Mouse (Mus musculus) hindbrain, embryonic 12.5 days (tissue): ENCODE measurements around the gene Tmem147. TPM values are rescaled to one million over a fixed set of nuclear protein-coding genes. Genes with fewer than 3 reads are reported as not detected.
"Not testable (repeated sequence)": the region's sequence is repeated elsewhere in the genome, so short reads cannot be mapped to it uniquely, and the experiment has no call there.

ENCODE experiments used
- ATAC-seq: fragments of 200-750 bp; cut with Nextera tagmentation; 2 replicates; pipeline ENCODE4 v1.8.0; 2017; ENCODE audit warnings: moderate TSS enrichment; ENCODE audit not compliant: low FRiP score
- H3K27ac ChIP-seq: fragments of 300-500 bp; sonication (generic); 2 replicates; pipeline ENCODE4 v1.5.1; 2016; ENCODE audit warnings: mild to moderate bottlenecking
- H3K27me3 ChIP-seq: fragments of 300-500 bp; sonication (generic); 2 replicates; pipeline ENCODE4 v1.6.1; 2016; ENCODE audit warnings: mild to moderate bottlenecking
- H3K36me3 ChIP-seq: fragments of 300-500 bp; sonication (generic); 2 replicates; pipeline ENCODE4 v1.6.1; 2016; ENCODE audit warnings: mild to moderate bottlenecking
- H3K4me1 ChIP-seq: fragments of 300-500 bp; sonication (generic); 2 replicates; pipeline ENCODE4 v1.6.1; 2016
- H3K4me2 ChIP-seq: fragments of 300-500 bp; sonication (generic); replicated peaks from 2 replicates; pipeline ENCODE4 v1.6.1; 2016; ENCODE audit warnings: mild to moderate bottlenecking
- H3K4me3 ChIP-seq: fragments of 300-500 bp; sonication (generic); 2 replicates; pipeline ENCODE4 v1.5.1; 2016; ENCODE audit warnings: mild to moderate bottlenecking
- H3K9ac ChIP-seq: fragments of 300-500 bp; sonication (generic); 2 replicates; pipeline ENCODE4 v1.6.1; 2016; ENCODE audit warnings: mild to moderate bottlenecking, moderate library complexity
- H3K9me3 ChIP-seq: fragments of 300-500 bp; sonication (generic); replicated peaks from 2 replicates; pipeline ENCODE4 v1.6.1; 2016; ENCODE audit warnings: mild to moderate bottlenecking
- WGBS: fragments of 180-500 bp; shearing (Covaris S2); methylation state at CpG from one replicate; pipeline ENCODE4 v1.1.7; 2016; 5-methylcytosine and 5-hydroxymethylcytosine counted together
- polyA plus RNA-seq: library from polyadenylated mRNA; unstranded; fragments of >200 nt; fragmentation: Nextera tagmentation; extraction: Ambion mirVana; gene quantifications from 2 replicates; pipeline ENCODE4 v1.2.1, GENCODE M21; 2016

Tmem147 gene
- polyA plus RNA-seq, 1 experiment from 2014 or later = 164 TPM

DNA sequence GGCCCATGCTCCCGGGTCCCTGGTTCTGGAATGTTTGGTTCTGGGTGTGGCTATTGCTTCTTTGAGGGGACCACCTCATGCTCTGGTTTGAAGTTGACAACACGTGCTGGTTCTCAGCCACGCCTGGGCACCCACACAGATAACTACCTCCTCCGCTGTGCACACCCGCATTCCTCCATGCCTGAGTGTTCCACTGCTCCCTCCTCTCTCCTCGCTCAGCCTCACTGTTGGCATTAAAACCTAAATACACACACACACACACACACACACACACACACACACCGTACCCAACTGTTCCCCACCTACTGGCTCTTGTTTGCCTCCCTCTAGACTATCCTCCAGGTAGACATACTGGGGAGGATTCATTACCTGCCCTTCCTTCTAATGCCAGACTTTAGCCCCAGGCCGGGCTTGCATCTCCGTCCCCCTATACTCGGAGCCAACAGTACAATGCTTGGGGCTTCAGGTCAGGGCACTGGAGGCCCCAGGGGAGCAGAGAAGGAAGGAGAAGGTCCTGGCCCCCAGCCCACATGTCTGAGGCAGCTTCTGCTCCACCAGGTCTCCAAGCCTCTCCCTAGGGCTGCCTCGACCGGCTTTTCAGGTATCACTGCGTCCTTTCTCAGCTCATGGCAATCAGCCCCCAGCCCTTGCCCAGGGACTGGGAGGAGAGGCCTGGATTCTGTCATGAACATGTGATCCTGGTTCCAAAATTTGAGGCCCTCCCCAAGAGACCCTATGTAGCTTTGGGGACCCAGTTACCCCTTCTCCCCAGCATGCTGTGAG lies 20.7 kb upstream of the Tmem147 start:
- WGBS = 85% methylated on average over 13 of the region's 13 CpGs
- no peak for ATAC-seq
- peaks cover 19% of the 10 kb centered on the region for H3K36me3 ChIP-seq
- no peak overlapping the region for H3K4me3 ChIP-seq
- no peaks in the 10 kb centered on the region for H3K27me3 ChIP-seq
- H3K4me2 ChIP-seq = no peak overlapping the region
- H3K27ac ChIP-seq = no peak overlapping the region
- peaks cover 6% of the 10 kb centered on the region for H3K9me3 ChIP-seq
- no peaks in the 10 kb centered on the region for H3K4me1 ChIP-seq
- no peak overlapping the region for H3K9ac ChIP-seq

DNA sequence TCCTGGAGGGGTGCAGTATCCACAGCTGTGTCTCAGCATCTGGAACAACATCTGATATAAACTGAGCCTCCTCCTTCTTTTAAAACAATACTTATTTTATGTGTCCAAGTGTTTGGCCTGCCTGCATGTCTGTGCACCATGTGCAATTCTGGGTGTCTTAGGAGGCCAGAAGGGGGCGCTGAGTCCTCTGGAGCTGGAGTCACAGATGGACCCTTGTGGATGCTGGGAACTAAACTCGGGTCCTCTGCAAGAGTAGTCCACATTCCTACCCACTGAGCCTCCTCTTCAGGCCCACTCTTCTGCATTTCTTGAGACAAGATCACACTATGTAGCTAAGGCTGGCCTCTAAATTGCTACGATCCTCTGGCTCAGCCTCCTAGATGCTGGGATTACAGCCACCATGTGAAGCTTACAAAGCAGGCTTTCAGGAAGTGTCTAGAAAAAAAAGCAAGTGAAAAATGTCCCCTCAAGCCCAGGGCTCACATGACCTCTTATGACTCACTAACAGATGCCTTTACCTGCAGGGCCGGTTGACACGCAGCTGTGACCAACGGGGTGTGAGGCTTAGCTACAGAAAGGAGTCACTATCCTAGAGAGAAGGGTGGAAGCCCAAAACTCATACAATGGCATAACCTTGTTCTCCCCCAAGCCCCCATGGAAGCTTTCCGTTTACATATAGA lies 18.3 kb upstream of the Tmem147 start:
- H3K4me1 ChIP-seq = no peaks in the 10 kb centered on the region
- no peaks in the 10 kb centered on the region for H3K27me3 ChIP-seq
- no peak overlapping the region for H3K9ac ChIP-seq
- H3K4me2 ChIP-seq = no peak overlapping the region
- peaks cover 6% of the 10 kb centered on the region; the same call in 1 of the 2 replicates for H3K36me3 ChIP-seq
- H3K9me3 ChIP-seq = no peaks in the 10 kb centered on the region
- no peak for ATAC-seq
- no peak overlapping the region for H3K4me3 ChIP-seq
- H3K27ac ChIP-seq = no peak overlapping the region
- WGBS = 87% methylated on average over 7 of the region's 7 CpGs

DNA sequence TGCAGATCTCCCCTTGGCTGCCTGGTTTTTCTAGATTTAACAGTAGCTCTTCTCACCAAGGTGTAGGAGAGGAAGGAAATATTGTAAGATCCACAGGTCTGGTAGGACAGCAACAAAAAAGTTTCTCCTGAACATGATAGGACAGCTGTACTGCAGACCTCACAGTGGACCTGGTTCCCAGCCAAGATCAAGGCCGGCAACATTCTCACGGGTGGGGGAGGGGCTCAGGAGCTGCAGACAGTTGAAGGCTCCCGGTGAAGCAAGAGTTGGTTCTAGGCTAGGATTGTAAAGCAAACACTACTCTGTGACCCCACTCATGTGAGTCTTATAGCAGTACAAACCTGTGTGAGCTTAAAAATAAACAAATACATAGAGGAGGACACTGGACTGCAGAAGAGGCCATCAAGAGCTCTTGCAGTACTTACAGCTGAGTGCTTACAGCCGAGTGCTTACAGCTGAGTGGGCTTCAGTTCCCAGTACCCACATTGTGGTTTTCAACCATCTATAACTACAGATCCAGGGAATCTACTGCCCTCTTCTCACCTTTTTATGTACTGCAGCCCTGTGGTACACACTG lies 14.8 kb upstream of the Tmem147 start:
- no peak for ATAC-seq
- no peaks in the 10 kb centered on the region for H3K27me3 ChIP-seq
- no peak overlapping the region for H3K9ac ChIP-seq
- H3K4me1 ChIP-seq = no peaks in the 10 kb centered on the region
- peaks cover 18% of the 10 kb centered on the region for H3K36me3 ChIP-seq
- no peaks in the 10 kb centered on the region for H3K9me3 ChIP-seq
- WGBS = 52% methylated on average over 4 of the region's 4 CpGs
- H3K27ac ChIP-seq = no peak overlapping the region
- no peak overlapping the region for H3K4me3 ChIP-seq
- no peak overlapping the region for H3K4me2 ChIP-seq

DNA sequence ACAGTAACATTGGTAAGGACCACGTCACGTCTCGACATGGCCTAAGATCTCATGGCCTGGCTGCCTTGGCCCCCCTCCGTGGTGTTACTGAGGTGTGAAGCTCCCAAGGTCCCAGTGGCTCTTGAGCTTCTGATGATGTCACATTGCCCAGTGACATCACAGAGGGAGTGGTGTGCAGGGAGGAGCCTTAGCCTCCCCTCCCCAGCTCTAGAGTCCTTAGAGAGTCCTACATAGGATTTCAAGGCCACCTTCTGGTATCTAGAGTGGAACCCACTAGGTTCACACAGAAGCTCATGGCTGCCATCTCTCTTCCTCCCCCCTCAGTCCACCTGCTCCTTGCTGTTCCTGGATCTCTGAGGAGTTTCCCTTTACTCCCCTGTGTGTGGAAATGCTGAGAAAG lies 14.3 kb upstream of the Tmem147 start, which contains the start of gene Gapdhs:
Gene Gapdhs (minus strand): TSS at position 65 of the 400 bp plus-strand sequence.
- not testable (repeated sequence) for H3K4me3 ChIP-seq, H3K9me3 ChIP-seq, ATAC-seq, H3K4me1 ChIP-seq, H3K9ac ChIP-seq, H3K27me3 ChIP-seq, H3K27ac ChIP-seq, H3K4me2 ChIP-seq
- peaks cover 18% of the 10 kb centered on the region for H3K36me3 ChIP-seq
- WGBS = 60% methylated on average over 1 of the region's 4 CpGs

DNA sequence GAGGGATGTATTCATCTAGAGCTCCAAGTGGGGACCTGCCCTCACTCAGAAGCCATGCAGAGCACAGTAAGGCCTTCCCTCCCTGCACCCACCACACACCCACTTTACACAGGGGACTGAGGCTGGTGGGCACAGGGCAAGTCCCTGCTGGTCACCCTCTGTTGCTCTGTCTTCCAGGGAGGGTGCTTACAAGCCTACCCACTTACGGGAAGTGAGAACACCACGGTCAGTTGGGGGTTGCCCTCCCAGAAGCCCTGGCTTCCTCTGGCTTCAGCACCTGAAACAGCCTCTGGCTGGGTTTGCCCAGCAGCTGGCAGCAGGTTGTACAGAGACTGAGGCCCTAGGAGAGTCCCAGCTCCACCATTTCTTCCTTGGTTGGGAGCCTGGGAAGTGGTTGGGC lies 13.2 kb upstream of the Tmem147 start:
- not testable (repeated sequence) for H3K27ac ChIP-seq, H3K4me3 ChIP-seq, H3K9me3 ChIP-seq, ATAC-seq, H3K27me3 ChIP-seq, H3K9ac ChIP-seq, H3K4me2 ChIP-seq, H3K4me1 ChIP-seq
- WGBS = 92% methylated on average over 2 of the region's 2 CpGs
- H3K36me3 ChIP-seq = peaks cover 25% of the 10 kb centered on the region

DNA sequence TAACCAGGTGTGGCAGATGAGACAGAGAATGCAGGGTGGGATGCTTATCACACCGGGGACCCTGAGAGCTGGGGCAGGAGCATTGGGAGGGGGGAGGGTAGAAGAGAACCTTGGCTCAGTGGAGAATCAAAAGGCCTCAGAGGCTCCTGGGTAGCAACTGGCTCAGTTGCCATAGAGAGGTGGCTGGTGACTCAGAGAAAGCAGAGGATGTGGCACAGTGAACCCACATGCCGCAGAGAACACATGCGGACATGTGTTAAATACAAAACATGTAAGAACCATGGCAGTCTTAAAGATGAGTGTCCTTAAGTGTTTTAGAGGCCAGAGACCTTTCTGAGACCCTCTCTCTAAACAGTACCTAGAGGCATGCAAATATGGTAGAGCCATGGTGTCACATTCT lies 6.9 kb upstream of the Tmem147 start:
- H3K27ac ChIP-seq = no peak overlapping the region
- no peak overlapping the region for H3K9ac ChIP-seq
- H3K4me2 ChIP-seq = no peak overlapping the region
- peaks cover 70% of the 10 kb centered on the region for H3K36me3 ChIP-seq
- H3K9me3 ChIP-seq = no peaks in the 10 kb centered on the region
- H3K27me3 ChIP-seq = no peaks in the 10 kb centered on the region
- ATAC-seq = no peak
- H3K4me3 ChIP-seq = no peak overlapping the region
- peaks cover 7% of the 10 kb centered on the region for H3K4me1 ChIP-seq
- WGBS = 86% methylated on average over 3 of the region's 3 CpGs

DNA sequence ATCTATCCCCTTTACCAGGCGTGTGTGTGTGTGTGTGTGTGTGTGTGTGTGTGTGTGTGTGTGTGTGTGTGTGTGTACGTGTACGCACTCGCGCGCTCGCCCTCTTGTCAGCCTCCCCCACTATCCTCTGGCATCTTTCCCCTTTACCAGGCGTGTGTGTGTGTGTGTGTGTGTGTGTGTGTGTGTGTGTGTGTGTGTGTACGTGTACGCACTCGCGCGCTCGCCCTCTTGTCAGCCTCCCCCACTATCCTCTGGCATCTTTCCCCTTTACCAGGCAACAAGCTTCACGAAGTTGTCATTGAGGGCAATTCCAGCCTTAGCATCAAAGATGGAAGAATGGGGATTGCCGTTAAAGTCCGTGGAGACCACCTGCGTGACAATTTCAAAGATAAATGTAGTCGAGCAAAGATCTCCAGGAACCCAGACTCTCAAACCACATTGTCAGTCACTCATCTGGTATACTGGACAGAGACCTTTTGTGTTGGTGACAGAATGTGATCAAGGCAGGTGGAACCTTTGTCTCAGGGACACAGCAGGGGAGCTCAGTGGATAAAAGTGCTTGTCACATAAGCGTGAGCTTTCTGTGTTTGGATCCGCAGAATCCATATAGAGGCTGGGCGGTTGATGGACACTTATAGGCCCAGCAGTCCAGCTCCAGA lies 853 bp upstream of the Tmem147 start:
- H3K4me2 ChIP-seq = peak overlapping the region; percentile 71
- ATAC-seq, H3K9me3 ChIP-seq, H3K27me3 ChIP-seq: not testable (repeated sequence)
- 13% methylated on average over 17 of the region's 22 CpGs for WGBS
- peak overlapping the region; percentile 63 for H3K4me3 ChIP-seq
- H3K9ac ChIP-seq = peak overlapping the region; percentile 83
- H3K36me3 ChIP-seq = peaks cover 49% of the 10 kb centered on the region
- H3K27ac ChIP-seq = peak overlapping the region; percentile 94
- H3K4me1 ChIP-seq = peaks cover 28% of the 10 kb centered on the region

DNA sequence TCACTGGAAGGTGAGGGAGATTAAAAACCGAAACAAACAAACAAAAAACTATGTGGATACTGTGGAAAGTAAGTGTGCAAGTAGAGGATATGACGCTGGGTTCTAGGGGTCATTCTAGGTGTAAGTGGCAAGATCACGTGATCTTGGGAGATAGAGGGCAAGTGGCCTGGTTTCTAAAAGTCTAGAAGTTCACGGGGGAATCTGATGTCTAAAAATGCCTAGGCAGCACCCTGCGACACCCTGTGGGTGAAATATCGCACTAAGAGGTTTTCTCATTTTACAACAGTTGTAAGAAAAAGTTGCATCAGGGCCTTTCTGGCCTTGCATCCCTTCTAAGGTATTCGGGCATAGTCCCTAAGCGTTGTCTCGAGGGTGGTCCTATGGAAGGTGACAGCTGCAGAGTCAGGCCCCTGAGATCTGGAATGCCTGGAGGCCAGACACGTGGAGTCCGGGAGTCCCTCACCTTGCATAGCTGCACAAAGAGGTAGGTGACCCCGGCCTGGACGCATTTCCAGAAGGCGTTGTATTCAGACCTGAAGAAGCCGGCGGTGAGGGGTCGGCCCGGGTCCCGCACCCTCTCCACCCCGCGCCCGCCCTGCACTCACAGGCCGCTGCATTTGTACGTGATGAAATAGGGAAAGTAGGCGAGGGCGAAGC lies 473 bp downstream of the Tmem147 start:
- Histone ChIP-seq H3K4me1 (peaks cover 28% of the 10 kb centered on the region), H3K9me3 (no peaks in the 10 kb centered on the region), H3K4me3 (peak overlapping the region; percentile 63), H3K36me3 (peaks cover 38% of the 10 kb centered on the region), H3K27me3 (no peaks in the 10 kb centered on the region), H3K9ac (peak overlapping the region; percentile 83), H3K4me2 (peak overlapping the region; percentile 71), H3K27ac (peak overlapping the region; percentile 94)
- 8% methylated on average over 26 of the region's 26 CpGs for WGBS
- peak; percentile 55 for ATAC-seq

DNA sequence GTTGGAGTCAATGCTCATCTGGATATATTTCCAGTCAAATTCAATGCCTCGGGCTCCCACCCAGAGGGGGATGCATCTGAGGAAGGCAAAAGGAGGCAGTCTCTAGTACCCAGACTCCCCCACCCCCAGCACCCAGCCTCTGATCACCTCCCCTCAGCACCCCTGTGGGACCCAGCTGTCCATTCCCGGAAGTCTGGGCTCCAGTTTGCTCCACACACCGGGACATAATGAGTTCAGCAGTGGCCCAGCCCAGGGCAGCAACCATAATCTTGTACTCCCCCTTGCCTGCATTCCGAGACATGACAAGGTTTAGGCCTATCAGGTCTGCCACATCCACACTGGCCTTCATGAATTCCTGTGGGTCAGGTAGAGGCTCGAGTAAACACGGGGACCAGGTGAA lies 1.1 kb downstream of the Tmem147 start:
- Histone ChIP-seq H3K36me3 (peaks cover 31% of the 10 kb centered on the region), H3K9ac (peak overlapping the region; percentile 83; the same call in 1 of the 2 replicates), H3K4me2 (peak overlapping the region; percentile 71), H3K9me3 (no peaks in the 10 kb centered on the region), H3K4me1 (peaks cover 28% of the 10 kb centered on the region), H3K27me3 (no peaks in the 10 kb centered on the region), H3K27ac (no peak overlapping the region), H3K4me3 (peak overlapping the region; percentile 63)
- ATAC-seq = no peak
- WGBS = 91% methylated on average over 6 of the region's 6 CpGs

DNA sequence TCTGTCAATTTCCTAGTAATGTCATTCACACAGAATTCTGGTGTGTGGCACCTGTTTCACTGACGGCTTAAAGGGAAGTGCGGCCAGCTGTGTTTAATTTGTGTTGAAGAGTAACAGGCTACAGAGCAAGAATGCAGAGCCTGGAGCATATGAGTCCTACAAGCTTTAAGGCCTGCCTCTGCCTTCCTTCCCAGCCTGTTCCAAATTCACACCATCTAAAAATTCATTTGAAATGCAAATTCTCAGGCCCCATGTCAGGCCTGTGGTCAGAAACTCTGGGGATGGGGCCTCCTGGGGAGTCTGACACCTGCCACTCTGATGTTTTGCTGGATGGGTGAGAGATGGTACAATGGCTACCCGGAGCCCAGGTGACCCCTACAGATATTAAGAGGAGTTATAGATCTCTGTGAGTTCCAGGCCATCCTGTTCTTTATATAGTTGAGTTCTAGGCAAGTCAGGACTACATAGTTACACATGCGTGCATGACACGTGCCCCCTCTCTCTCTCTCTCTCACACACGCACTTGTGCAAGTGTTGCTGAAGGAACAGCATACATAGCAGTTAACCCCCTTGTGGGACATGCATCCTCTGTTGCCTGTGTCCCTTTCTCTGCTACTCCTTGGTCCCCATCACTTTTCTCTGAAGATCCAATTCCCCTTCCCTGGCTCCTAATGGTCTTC lies 5.9 kb downstream of the Tmem147 start:
- H3K9ac ChIP-seq = no peak overlapping the region
- peaks cover 11% of the 10 kb centered on the region for H3K4me1 ChIP-seq
- H3K36me3 ChIP-seq = peaks cover 18% of the 10 kb centered on the region; the same call in 1 of the 2 replicates
- H3K4me2 ChIP-seq = no peak overlapping the region
- peaks cover 11% of the 10 kb centered on the region; the same call in 1 of the 2 replicates for H3K27me3 ChIP-seq
- no peaks in the 10 kb centered on the region for H3K9me3 ChIP-seq
- no peak overlapping the region for H3K27ac ChIP-seq
- no peak for ATAC-seq
- WGBS = 72% methylated on average over 6 of the region's 6 CpGs
- no peak overlapping the region for H3K4me3 ChIP-seq

DNA sequence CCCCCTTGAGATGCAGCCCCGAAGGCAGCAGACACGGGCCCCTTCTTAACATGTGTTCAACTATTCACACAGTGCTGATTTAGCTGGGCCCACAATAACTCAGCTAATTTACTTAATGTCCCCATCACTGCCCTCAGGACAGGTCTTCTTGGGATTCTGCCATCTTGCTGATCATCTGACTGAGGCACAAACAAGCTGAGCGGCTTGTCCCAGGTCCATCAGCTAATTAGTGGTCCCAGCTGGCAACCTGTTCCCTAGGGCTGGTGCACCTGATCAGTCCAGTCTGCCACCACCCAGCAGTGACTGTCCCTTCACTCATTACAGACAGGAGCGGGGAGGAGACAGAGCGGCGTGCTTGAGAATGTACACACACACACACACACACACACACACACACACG lies 8.1 kb downstream of the Tmem147 start:
- Histone ChIP-seq H3K27ac (no peak overlapping the region), H3K4me2 (no peak overlapping the region), H3K9ac (no peak overlapping the region), H3K4me1 (peaks cover 13% of the 10 kb centered on the region), H3K27me3 (peaks cover 32% of the 10 kb centered on the region; the same call in 1 of the 2 replicates), H3K36me3 (peaks cover 5% of the 10 kb centered on the region; the same call in 1 of the 2 replicates), H3K4me3 (no peak overlapping the region), H3K9me3 (no peaks in the 10 kb centered on the region)
- ATAC-seq = no peak
- 65% methylated on average over 7 of the region's 7 CpGs for WGBS
